ENCODE assay signal across 8 mouse cellular contexts in genomic region chr14:20398864-20399263, GRCm38 (mm10). TPM values are rescaled to one million over a fixed set of nuclear protein-coding genes. Genes with fewer than 3 reads are reported as not detected.
DNase-seq lines count a peak whose midpoint lies in the region; ATAC-seq and TF ChIP-seq lines count a peak whose summit lies in the region.
"Had no signal": no experiment of that assay in that cellular context is flagged by ENCODE, and none has a peak within 500 bp of the region (broad histone marks: within the 10 kb centered on the region; RNA-seq: fewer than 3 reads in every experiment).

No protein-coding gene starts in this region.

- H3K4me3 ChIP-seq in left cerebral cortex, adult 2 months, result no peak overlapping the region
- no peak overlapping the region for H3K4me3 ChIP-seq in E14TG2a.4 (replicated peaks; ENCODE audit: low read length)
- H3K4me3 ChIP-seq: erythroblast, embryonic 14.5 days had no signal

- TF ChIP-seq CTCF in left cerebral cortex, adult 2 months (IDR thresholded peaks at IDR 0.05), result peak; percentile 42
- peak; percentile 33 for TF ChIP-seq CTCF in E14TG2a.4 (conservative IDR thresholded peaks at IDR 0.05; ENCODE audit: low read length)

- intact Hi-C loops in left cerebral cortex, adult 2 months (cut with DNase I), result no loop called here

- H3K4me1 ChIP-seq in E14TG2a.4 (replicated peaks; ENCODE audit: low read depth, low read length), result peaks cover 24% of the 10 kb centered on the region

- peak; percentile 81 for ATAC-seq in megakaryocyte progenitor cell, adult 5-6 weeks (replicated peaks; ENCODE audit: poor library complexity)

- H3K27ac ChIP-seq in left cerebral cortex, adult 2 months, result no peak overlapping the region

- H3K36me3 ChIP-seq in E14TG2a.4 (ENCODE audit: insufficient read depth, low read length), result no peaks in the 10 kb centered on the region

- H3K27me3 ChIP-seq in E14TG2a.4 (ENCODE audit: insufficient read depth, low read length), result no peaks in the 10 kb centered on the region

- H3K9me3 ChIP-seq in E14TG2a.4 (ENCODE audit: low read length), result no peaks in the 10 kb centered on the region

- DNase-seq in left cerebral cortex, adult 2 months (ENCODE audit: extremely low spot score in 1 of 2, low spot score in 2 of 2), result no peak
- DNase-seq in left cerebral cortex, adult 18-20 months (ENCODE audit: low spot score in 2 of 2), result no peak
- DNase-seq in T-cell, adult 2 months (ENCODE audit: low spot score), result peak; percentile 32
- DNase-seq in layer of hippocampus, adult 8-10 months (ENCODE audit: low spot score in 2 of 2), result no peak
- no peak for DNase-seq in left cerebral cortex, adult 11 months (ENCODE audit: low spot score)

RNA-seq across cellular contexts. Expression of gene Mrps16, which starts 5.4 kb away (rescaled TPM):
- total RNA-seq in left cerebral cortex, adult 2 months (2021), result 10 to 100 TPM; 30.8 to 33.5 TPM
- total RNA-seq in left cerebral cortex, adult 18-20 months (2021), result 10 to 100 TPM; 34.1 to 35.1 TPM
- 89.6 and 90.7 TPM in 2 replicates for total RNA-seq in megakaryocyte progenitor cell, adult 5-6 weeks (2015)
- total RNA-seq in megakaryocyte progenitor cell, adult 5-6 weeks (2017), result 43.4 and 45.8 TPM in 2 replicates
- total RNA-seq in layer of hippocampus, adult 8-10 months (2022), result 10 to 100 TPM; 30.8 to 41.2 (median 35.5) TPM

RNA-seq across cellular contexts. Expression of gene Dnajc9, which starts 10.2 kb away (rescaled TPM):
- 10 to 100 TPM; 24.7 to 25.4 TPM for total RNA-seq in left cerebral cortex, adult 2 months (2021)
- total RNA-seq in left cerebral cortex, adult 18-20 months (2021), result 10 to 100 TPM; 29.4 to 32.5 TPM
- total RNA-seq in megakaryocyte progenitor cell, adult 5-6 weeks (2015), result 75.2 and 78.3 TPM in 2 replicates
- 250 and 274 TPM in 2 replicates for total RNA-seq in megakaryocyte progenitor cell, adult 5-6 weeks (2017)
- total RNA-seq in layer of hippocampus, adult 8-10 months (2022), result 10 to 100 TPM; 26.3 to 30.9 (median 29.7) TPM

RNA-seq across cellular contexts. Expression of gene Fam149b, which starts 50.9 kb away (rescaled TPM):
- 10 to 100 TPM; 50.6 to 53.1 TPM for total RNA-seq in left cerebral cortex, adult 2 months (2021)
- total RNA-seq in left cerebral cortex, adult 18-20 months (2021), result 10 to 100 TPM; 41.9 to 51.4 TPM
- 21.1 and 30.8 TPM in 2 replicates for total RNA-seq in megakaryocyte progenitor cell, adult 5-6 weeks (2015)
- total RNA-seq in megakaryocyte progenitor cell, adult 5-6 weeks (2017), result 21.9 and 26.6 TPM in 2 replicates
- total RNA-seq in layer of hippocampus, adult 8-10 months (2022), result 10 to 100 TPM; 43.4 to 58.3 (median 47.2) TPM

RNA-seq across cellular contexts. Expression of gene Ecd, which starts 50.9 kb away (rescaled TPM):
- total RNA-seq in left cerebral cortex, adult 2 months (2021), result 10 to 100 TPM; 33.2 to 39.0 TPM
- 10 to 100 TPM; 32.4 to 39.2 TPM for total RNA-seq in left cerebral cortex, adult 18-20 months (2021)
- 44.2 and 45.9 TPM in 2 replicates for total RNA-seq in megakaryocyte progenitor cell, adult 5-6 weeks (2015)
- 67.3 and 71.2 TPM in 2 replicates for total RNA-seq in megakaryocyte progenitor cell, adult 5-6 weeks (2017)
- 10 to 100 TPM; 30.2 to 35.7 (median 32.7) TPM for total RNA-seq in layer of hippocampus, adult 8-10 months (2022)

RNA-seq across cellular contexts. Expression of gene Cfap70, which starts 53.2 kb away (rescaled TPM):
- total RNA-seq in left cerebral cortex, adult 2 months (2021), result 1 to 10 TPM in 1 of 2 experiments, under 1 TPM in 1; 0.95 to 2.2 TPM
- total RNA-seq in left cerebral cortex, adult 18-20 months (2021), result 1 to 10 TPM; 1.7 to 2.4 TPM
- total RNA-seq in megakaryocyte progenitor cell, adult 5-6 weeks (2015), result not detected in 2 replicates
- total RNA-seq in megakaryocyte progenitor cell, adult 5-6 weeks (2017), result not detected in 2 replicates
- 1 to 10 TPM in 3 of 4 experiments, under 1 TPM in 1; 0.93 to 2.9 (median 2.3) TPM for total RNA-seq in layer of hippocampus, adult 8-10 months (2022)
